Mouse (Mus musculus): ENCODE measurements around the gene Socs7. TPM values are rescaled to one million over a fixed set of nuclear protein-coding genes. Genes with fewer than 3 reads are reported as not detected.

Gene Socs7
- polyA plus RNA-seq, 1 experiment, result 7.3 TPM

GRCm38 (mm10) chr11:97365556-97365955, 3.2 kb downstream of the Socs7 start:
- no peak for TF ChIP-seq GATA1 (IDR thresholded peaks at IDR 0.05; ENCODE audit: low read length)

GRCm38 (mm10) chr11:97368501-97368900, 6.2 kb downstream of the Socs7 start:
- TF ChIP-seq GATA1 (IDR thresholded peaks at IDR 0.05; ENCODE audit: low read length), result no peak

DNA sequence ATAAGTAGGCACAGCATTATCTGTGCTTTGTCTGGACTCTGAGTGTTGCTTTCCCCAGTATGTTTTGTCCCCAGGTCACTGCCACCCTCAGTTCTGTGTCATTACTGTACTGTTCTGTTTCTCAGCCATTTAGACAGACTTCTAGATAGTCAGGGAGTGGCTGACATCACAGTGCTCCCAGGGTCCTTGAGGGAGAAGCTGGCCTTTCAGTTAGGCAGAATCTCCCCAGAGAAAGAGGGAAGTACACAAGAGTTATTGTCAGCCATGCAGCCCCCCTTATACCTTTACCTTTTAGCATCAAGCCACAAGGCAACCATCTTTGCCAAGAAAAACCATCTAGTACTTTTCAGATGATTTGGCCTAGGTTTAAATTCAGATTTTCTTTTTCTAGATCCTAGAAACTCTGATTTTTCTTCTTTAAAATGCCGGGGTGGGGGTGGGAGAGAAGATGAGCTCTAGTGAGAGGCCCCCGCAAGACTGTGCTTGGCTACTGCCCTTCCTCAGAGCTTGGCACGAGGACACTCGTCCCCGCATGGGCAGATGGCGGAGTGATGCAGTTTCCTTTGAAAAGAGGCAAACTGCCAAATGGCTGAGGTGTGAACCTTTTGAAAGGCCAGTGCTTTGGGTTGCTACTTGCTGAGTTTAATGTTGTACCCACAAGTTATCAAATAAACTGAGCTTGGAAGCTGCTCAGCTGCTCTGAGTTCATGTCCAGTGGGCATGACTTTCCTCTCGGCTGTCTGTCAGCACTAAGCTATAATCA, 8.2 kb downstream of the Socs7 start:
- no peak for TF ChIP-seq GATA1 (IDR thresholded peaks at IDR 0.05; ENCODE audit: low read length)

DNA sequence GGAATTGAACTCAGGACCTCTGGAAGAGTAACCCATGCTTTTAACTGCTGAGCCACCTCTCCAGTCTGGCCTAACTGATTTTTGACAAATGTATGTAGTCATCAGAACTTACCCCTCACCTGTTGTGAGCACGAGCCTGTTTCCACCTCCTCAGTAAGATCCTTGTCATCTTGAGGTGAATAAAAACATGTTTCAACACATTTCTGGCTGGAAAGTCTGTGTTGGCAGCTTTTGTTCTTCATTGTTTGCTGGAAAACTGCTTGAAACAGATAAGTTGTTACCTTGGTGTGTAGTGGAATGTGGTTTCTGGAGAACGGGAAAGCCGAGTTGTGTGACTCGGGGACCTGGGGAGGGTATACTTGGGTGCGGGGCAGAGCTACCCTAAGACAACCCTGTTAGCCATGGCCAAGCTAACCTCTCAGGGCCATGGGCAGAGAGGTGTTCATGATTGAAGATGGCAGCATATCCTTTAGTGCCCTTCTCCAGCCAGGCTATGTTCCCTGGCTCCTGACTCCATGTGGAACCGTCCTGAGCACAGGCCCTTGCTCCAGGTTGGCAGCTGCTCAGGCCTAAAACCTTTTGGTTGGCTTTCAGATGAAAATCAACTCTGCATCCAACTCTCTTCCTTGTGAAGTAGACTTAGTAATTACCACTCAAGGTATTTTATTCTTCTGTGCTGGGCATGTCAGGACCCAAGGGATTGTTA, 10.0 kb downstream of the Socs7 start:
- no peak for TF ChIP-seq GATA1 (IDR thresholded peaks at IDR 0.05; ENCODE audit: low read length)

DNA sequence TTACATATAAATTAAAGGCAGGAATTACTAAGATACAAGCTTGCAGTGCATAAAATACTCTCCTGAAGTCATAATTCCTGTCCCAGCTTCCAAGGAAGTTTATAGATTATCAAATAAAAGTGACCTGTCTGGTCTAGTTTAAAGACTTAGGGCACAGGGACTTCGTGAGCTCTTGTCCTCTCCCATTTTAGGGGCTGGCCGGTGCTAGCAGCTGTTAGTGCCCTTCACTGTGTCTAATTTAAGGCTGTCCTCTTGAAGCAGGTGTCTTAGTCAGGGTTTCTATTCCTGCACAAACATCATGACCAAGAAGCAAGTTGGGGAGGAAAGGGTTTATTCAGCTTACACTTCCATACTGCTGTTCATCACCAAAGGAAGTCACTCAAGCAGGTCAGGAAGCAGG, 11.1 kb downstream of the Socs7 start:
- TF ChIP-seq GATA1 (IDR thresholded peaks at IDR 0.05; ENCODE audit: low read length), result no peak

DNA sequence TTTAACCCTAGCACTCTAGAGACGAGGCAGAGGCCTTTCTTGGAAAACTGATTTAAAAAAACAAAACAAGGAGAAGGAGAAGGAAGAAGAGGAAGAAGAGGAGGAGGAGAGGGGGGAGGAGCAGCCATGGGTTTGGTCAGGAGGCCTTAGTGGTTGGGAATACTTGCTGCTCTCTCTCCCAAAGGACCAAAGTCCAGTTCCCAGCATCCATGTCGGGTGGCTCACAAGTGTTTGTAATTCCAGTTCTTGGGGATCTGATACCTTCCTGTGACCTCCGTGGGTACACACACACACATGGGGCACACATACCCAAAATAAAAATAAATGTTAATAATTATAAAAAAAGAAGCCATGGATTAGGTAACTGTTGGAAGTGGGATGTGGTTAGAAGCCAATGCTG, 17.7 kb downstream of the Socs7 start:
- no peak for TF ChIP-seq GATA1 (IDR thresholded peaks at IDR 0.05; ENCODE audit: low read length)

DNA sequence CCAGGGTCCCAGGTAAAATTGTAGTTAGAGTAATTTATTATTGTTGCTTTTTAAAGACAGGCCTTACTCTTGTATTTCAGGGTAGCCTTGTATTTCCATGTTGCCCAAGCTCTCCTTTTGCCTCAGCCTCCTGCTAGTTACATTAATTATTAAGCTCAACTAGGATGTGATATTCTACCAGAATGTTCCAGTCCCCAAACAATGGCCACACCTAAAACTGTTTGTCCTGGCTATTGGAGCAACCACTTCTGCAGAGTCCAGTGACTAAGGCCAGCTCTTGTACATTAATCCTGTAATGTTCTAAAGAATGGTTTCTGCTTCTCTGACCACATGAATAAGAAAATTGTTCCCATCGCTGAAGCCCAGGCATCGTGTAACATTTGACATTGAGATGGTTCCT, 20.7 kb downstream of the Socs7 start:
- no peak for TF ChIP-seq GATA1 (IDR thresholded peaks at IDR 0.05; ENCODE audit: low read length)

DNA sequence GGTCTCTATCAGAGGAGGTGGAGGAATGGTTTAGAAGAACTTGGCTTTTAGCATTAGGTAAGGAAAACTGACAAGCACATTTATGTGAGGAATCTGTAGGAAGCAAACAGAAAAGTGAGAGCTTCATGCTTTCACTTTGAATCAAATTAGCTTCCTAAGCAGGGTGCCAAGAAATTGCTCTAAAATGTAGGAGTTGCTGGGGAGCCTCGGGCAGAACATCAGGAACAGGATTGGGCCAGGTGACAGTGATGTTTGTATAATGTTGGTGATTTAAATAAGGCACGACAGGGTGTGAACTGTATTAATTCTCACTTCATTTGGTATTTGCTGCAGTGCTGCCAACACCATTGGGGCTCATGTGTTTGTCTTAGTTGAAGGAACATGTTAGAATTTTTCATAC, 21.4 kb downstream of the Socs7 start:
- no peak for TF ChIP-seq GATA1 (IDR thresholded peaks at IDR 0.05; ENCODE audit: low read length)

DNA sequence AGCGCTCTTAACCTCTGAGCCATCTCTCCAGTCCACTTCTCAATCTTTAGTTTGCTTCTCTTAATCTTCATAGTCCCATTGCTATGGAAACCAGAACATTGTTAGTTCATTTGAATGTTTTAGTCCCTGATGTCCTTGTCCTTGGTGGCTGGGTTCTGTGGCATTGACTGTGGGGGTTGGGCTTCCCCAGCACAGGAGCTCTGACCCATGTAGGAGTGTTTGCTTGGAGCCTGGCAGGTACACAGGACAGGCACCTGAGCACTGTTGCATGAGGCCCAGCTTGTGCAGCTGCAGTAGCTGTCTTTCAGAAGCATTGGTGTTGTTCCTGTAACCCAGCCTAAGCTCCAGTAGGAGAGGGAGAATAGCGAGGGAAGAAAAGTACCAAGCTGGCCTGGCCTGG, 25.5 kb downstream of the Socs7 start:
- no peak for TF ChIP-seq GATA1 (IDR thresholded peaks at IDR 0.05; ENCODE audit: low read length)

- TF ChIP-seq GATA1 (IDR thresholded peaks at IDR 0.05; ENCODE audit: low read length), result no peak
Observed at GRCm38 (mm10) chr11:97389127-97389526, 26.8 kb downstream of the Socs7 start.

DNA sequence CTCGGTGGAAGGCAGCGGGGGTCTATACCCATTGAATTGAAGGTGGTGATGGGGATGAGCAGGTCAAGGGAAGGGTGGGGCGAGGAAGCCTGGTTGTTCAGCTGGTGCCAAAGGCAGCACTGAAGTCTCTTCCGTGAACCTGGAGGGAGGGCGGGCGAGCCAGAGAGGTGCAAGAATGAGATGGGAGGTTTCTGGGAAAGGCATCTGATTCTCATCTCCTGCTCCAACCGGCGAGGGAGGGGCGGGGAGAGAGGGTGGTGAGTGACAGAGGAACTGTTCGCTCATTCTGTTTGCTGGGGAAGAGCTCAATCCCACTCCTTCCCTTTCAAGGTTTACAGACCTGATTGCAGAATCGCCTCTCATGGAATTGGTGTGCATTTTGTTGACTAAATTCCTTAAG, 31.3 kb downstream of the Socs7 start:
- no peak for TF ChIP-seq GATA1 (IDR thresholded peaks at IDR 0.05; ENCODE audit: low read length)

- no peak for TF ChIP-seq GATA1 (IDR thresholded peaks at IDR 0.05; ENCODE audit: low read length)
Observed at GRCm38 (mm10) chr11:97394146-97394545, 31.8 kb downstream of the Socs7 start.

DNA sequence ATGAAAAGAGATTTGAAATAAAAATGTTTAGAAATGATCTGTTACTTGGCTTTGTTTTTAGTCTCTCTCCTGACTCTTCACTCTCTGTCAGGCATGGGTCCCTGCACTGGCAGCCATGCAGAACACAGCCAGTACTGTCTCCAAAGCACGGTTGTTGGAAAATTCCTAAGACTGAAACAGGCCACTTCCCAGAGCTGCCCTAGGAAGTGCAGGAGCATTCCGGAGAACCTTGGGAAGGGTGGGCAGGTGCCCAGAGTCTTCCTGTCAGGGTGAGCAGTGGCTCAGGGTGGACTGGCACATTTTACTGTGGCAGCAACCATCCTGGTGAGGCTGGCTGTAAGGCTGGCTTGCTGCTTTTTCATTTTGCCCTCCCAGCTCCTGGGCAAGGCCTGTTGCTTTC, 36.2 kb downstream of the Socs7 start:
- TF ChIP-seq GATA1 (IDR thresholded peaks at IDR 0.05; ENCODE audit: low read length), result no peak

GRCm38 (mm10) chr11:97399958-97400710, 37.8 kb downstream of the Socs7 start:
- no peak for TF ChIP-seq GATA1 (IDR thresholded peaks at IDR 0.05; ENCODE audit: low read length)

- no peak for TF ChIP-seq GATA1 (IDR thresholded peaks at IDR 0.05; ENCODE audit: low read length)
Observed at GRCm38 (mm10) chr11:97401082-97401481, 38.7 kb downstream of the Socs7 start.

DNA sequence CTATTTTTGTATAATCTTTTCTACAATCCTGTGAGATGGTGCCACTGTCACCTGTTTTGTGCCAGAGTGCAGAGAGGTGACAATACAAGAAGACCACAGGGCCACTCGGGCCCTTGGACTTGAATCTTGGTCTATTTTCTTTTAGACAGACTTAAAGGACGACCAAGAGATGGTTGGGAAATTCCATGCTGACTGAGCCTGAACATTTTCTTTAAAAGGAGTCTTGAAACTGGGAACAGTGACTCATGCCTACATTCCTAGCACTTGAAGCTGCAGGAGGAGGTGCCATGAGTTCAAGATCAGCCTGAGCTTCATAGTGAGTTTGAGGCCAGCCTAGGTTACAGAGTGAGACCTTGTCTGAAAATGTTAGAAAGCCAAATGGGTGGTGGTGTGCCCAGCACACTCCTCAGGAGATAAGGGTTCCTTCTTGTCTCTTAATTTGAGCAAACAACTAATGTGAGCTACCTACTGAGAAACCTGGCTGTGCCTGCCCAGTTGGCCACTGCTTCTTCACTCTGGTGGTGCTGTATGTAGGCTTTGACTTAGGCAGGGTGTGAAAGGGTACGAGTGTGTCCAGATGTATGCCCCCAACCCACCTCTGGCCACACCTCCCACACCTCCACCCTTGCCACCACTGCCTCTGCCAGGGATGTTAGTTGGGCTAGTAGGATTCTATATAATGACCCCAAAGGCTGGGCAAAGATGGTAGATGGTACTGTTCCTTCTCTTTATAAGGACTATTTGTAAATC, 39.5 kb downstream of the Socs7 start:
- no peak for TF ChIP-seq GATA1 (IDR thresholded peaks at IDR 0.05; ENCODE audit: low read length)
